Mouse (Mus musculus) neural tube, embryonic 12.5 days (tissue): Measurements from ENCODE around the gene Hdgfl3. TPM values are rescaled to one million over a fixed set of nuclear protein-coding genes. Genes with fewer than 3 reads are reported as not detected.

Experiments used
- ATAC-seq: fragments of 200-750 bp; cut with Nextera tagmentation; 2 replicates; pipeline ENCODE4 v1.8.0; 2017; ENCODE audit warnings: low read depth, mild to moderate bottlenecking, moderate TSS enrichment, moderate library complexity; ENCODE audit not compliant: low FRiP score
- H3K27ac ChIP-seq: fragments of 300-500 bp; sonication (generic); 2 replicates; pipeline ENCODE4 v1.5.1; 2016
- H3K27me3 ChIP-seq: fragments of 300-500 bp; sonication (generic); replicated peaks from 2 replicates; pipeline ENCODE4 v1.6.1; 2016; ENCODE audit warnings: mild to moderate bottlenecking
- H3K36me3 ChIP-seq: fragments of 300-500 bp; sonication (generic); 2 replicates; pipeline ENCODE4 v1.6.1; 2016; ENCODE audit warnings: mild to moderate bottlenecking
- H3K4me1 ChIP-seq: fragments of 300-500 bp; sonication (generic); 2 replicates; pipeline ENCODE4 v1.6.1; 2016
- H3K4me2 ChIP-seq: fragments of 300-500 bp; sonication (generic); replicated peaks from 2 replicates; pipeline ENCODE4 v1.6.1; 2016; ENCODE audit warnings: mild to moderate bottlenecking
- H3K4me3 ChIP-seq: fragments of 300-500 bp; sonication (generic); 2 replicates; pipeline ENCODE4 v1.5.1; 2016
- H3K9ac ChIP-seq: fragments of 300-500 bp; sonication (generic); 2 replicates; pipeline ENCODE4 v1.6.1; 2016; ENCODE audit warnings: mild to moderate bottlenecking
- H3K9me3 ChIP-seq: fragments of 300-500 bp; sonication (generic); 2 replicates; pipeline ENCODE4 v1.6.1; 2016; ENCODE audit warnings: mild to moderate bottlenecking
- WGBS: fragments of 180-500 bp; shearing (Covaris S2); methylation state at CpG from one replicate; pipeline ENCODE4 v1.1.7; 2016; 5-methylcytosine and 5-hydroxymethylcytosine counted together
- polyA plus RNA-seq: library from polyadenylated mRNA; unstranded; fragments of >200 nt; fragmentation: Nextera tagmentation; extraction: Ambion mirVana; gene quantifications from 2 replicates; pipeline ENCODE4 v1.2.1, GENCODE M21; 2016

Gene Hdgfl3
- polyA plus RNA-seq = 57.1 and 57.4 TPM in 2 replicates

- peak within 1 kb of the TSS; percentile 92 for H3K4me3 ChIP-seq
- ATAC-seq = peak; percentile 92
- under 1% methylated on average over 62 of the region's 63 CpGs for WGBS
Observed at GRCm38 (mm10) chr7:81934267-81934745, at the start of gene Hdgfl3. Gene Hdgfl3, minus strand, starts transcription at chr7:81934473.

GRCm38 (mm10) chr7:81983651-81984050 lies 49.4 kb upstream of the Hdgfl3 start:
- no peak overlapping the region for H3K27ac ChIP-seq
- no peaks in the 10 kb centered on the region for H3K9me3 ChIP-seq
- H3K4me3 ChIP-seq = no peak overlapping the region
- 0 out of 2 replicates have a peak, but pooled peaks cover 3% of the 10 kb centered on the region for H3K27me3 ChIP-seq
- no peaks in the 10 kb centered on the region for H3K4me1 ChIP-seq
- ATAC-seq = no peak
- H3K9ac ChIP-seq = no peak overlapping the region
- H3K36me3 ChIP-seq = no peaks in the 10 kb centered on the region
- 85% methylated on average over 6 of the region's 6 CpGs for WGBS
- no peak overlapping the region for H3K4me2 ChIP-seq

More at GRCm38 (mm10) chr7:81934267-81934745, at the start of gene Hdgfl3:
- peak within 1 kb of the TSS; percentile 96 for H3K27ac ChIP-seq
- no peaks in the 10 kb centered on the region for H3K9me3 ChIP-seq
- H3K9ac ChIP-seq = peak within 1 kb of the TSS; percentile 98
- H3K4me2 ChIP-seq = peak within 1 kb of the TSS; percentile 74
- H3K36me3 ChIP-seq = no peaks in the 10 kb centered on the region
- peaks cover 15% of the 10 kb centered on the region for H3K4me1 ChIP-seq
- H3K27me3 ChIP-seq = no peaks in the 10 kb centered on the region

GRCm38 (mm10) chr7:81978304-81978703 lies 44.0 kb upstream of the Hdgfl3 start:
- no peak for ATAC-seq
- Histone ChIP-seq H3K4me3 (no peak overlapping the region), H3K27me3 (no peaks in the 10 kb centered on the region), H3K9me3 (no peaks in the 10 kb centered on the region), H3K9ac (no peak overlapping the region), H3K36me3 (no peaks in the 10 kb centered on the region), H3K4me1 (no peaks in the 10 kb centered on the region), H3K27ac (no peak overlapping the region), H3K4me2 (no peak overlapping the region)
- 73% methylated on average over 8 of the region's 8 CpGs for WGBS

GRCm38 (mm10) chr7:81974616-81975015 lies 40.3 kb upstream of the Hdgfl3 start:
- H3K9me3 ChIP-seq = no peaks in the 10 kb centered on the region
- no peak overlapping the region for H3K27ac ChIP-seq
- no peak overlapping the region for H3K9ac ChIP-seq
- H3K4me2 ChIP-seq = no peak overlapping the region
- no peaks in the 10 kb centered on the region for H3K4me1 ChIP-seq
- H3K4me3 ChIP-seq = no peak overlapping the region
- no peaks in the 10 kb centered on the region for H3K27me3 ChIP-seq
- ATAC-seq = no peak
- no peaks in the 10 kb centered on the region for H3K36me3 ChIP-seq
- WGBS = 92% methylated on average over 10 of the region's 10 CpGs

GRCm38 (mm10) chr7:81973939-81974338 lies 39.7 kb upstream of the Hdgfl3 start:
- Histone ChIP-seq H3K9ac (no peak overlapping the region), H3K4me2 (no peak overlapping the region), H3K27ac (no peak overlapping the region), H3K4me3 (no peak overlapping the region), H3K27me3 (no peaks in the 10 kb centered on the region), H3K36me3 (no peaks in the 10 kb centered on the region), H3K9me3 (no peaks in the 10 kb centered on the region), H3K4me1 (no peaks in the 10 kb centered on the region)
- 95% methylated on average over 12 of the region's 12 CpGs for WGBS
- ATAC-seq = no peak

- WGBS = 90% methylated on average over 5 of the region's 5 CpGs
Observed at GRCm38 (mm10) chr7:81973339-81973738, 39.1 kb upstream of the Hdgfl3 start.

GRCm38 (mm10) chr7:81968975-81969374 lies 34.7 kb upstream of the Hdgfl3 start:
- Histone ChIP-seq H3K9me3 (no peaks in the 10 kb centered on the region), H3K36me3 (no peaks in the 10 kb centered on the region), H3K4me3 (no peak overlapping the region), H3K27me3 (no peaks in the 10 kb centered on the region), H3K4me2 (no peak overlapping the region), H3K27ac (no peak overlapping the region), H3K4me1 (no peaks in the 10 kb centered on the region), H3K9ac (no peak overlapping the region)
- ATAC-seq = no peak
- 82% methylated on average over 6 of the region's 6 CpGs for WGBS

More at GRCm38 (mm10) chr7:81973339-81973738, 39.1 kb upstream of the Hdgfl3 start:
- Histone ChIP-seq H3K9ac (no peak overlapping the region), H3K4me1 (no peaks in the 10 kb centered on the region), H3K9me3 (no peaks in the 10 kb centered on the region), H3K4me2 (no peak overlapping the region), H3K4me3 (no peak overlapping the region), H3K27ac (no peak overlapping the region), H3K27me3 (no peaks in the 10 kb centered on the region), H3K36me3 (no peaks in the 10 kb centered on the region)
- ATAC-seq = no peak

GRCm38 (mm10) chr7:81968451-81968850 lies 34.2 kb upstream of the Hdgfl3 start:
- WGBS = 88% methylated on average over 4 of the region's 4 CpGs
- Histone ChIP-seq H3K4me2 (no peak overlapping the region), H3K36me3 (no peaks in the 10 kb centered on the region), H3K9ac (no peak overlapping the region), H3K27me3 (no peaks in the 10 kb centered on the region), H3K27ac (no peak overlapping the region), H3K4me3 (no peak overlapping the region), H3K4me1 (no peaks in the 10 kb centered on the region), H3K9me3 (no peaks in the 10 kb centered on the region)
- no peak for ATAC-seq

GRCm38 (mm10) chr7:81966195-81966594 lies 31.9 kb upstream of the Hdgfl3 start:
- H3K4me1 ChIP-seq = no peaks in the 10 kb centered on the region
- no peak overlapping the region for H3K4me2 ChIP-seq
- H3K36me3 ChIP-seq = no peaks in the 10 kb centered on the region
- no peak overlapping the region for H3K27ac ChIP-seq
- no peak overlapping the region for H3K9ac ChIP-seq
- no peak for ATAC-seq
- 78% methylated on average over 5 of the region's 5 CpGs for WGBS
- H3K9me3 ChIP-seq = no peaks in the 10 kb centered on the region
- no peak overlapping the region for H3K4me3 ChIP-seq
- no peaks in the 10 kb centered on the region for H3K27me3 ChIP-seq

- H3K4me3 ChIP-seq = no peak overlapping the region
- ATAC-seq = no peak
- H3K9ac ChIP-seq = no peak overlapping the region
- 5% methylated on average over 3 of the region's 3 CpGs for WGBS
- no peaks in the 10 kb centered on the region for H3K9me3 ChIP-seq
- H3K4me2 ChIP-seq = no peak overlapping the region
- no peaks in the 10 kb centered on the region for H3K36me3 ChIP-seq
- H3K4me1 ChIP-seq = no peaks in the 10 kb centered on the region
- no peak overlapping the region for H3K27ac ChIP-seq
- no peaks in the 10 kb centered on the region for H3K27me3 ChIP-seq
Observed at GRCm38 (mm10) chr7:81959704-81960103, 25.4 kb upstream of the Hdgfl3 start.

- no peak for ATAC-seq
- no peak overlapping the region for H3K9ac ChIP-seq
- no peak overlapping the region for H3K4me2 ChIP-seq
Observed at GRCm38 (mm10) chr7:81954208-81954846, 20.1 kb upstream of the Hdgfl3 start.

GRCm38 (mm10) chr7:81950499-81950898 lies 16.2 kb upstream of the Hdgfl3 start:
- no peak for ATAC-seq
- H3K27me3 ChIP-seq = no peaks in the 10 kb centered on the region
- H3K9me3 ChIP-seq = no peaks in the 10 kb centered on the region
- WGBS = 83% methylated on average over 2 of the region's 2 CpGs
- H3K27ac ChIP-seq = no peak overlapping the region
- no peak overlapping the region for H3K4me2 ChIP-seq
- no peaks in the 10 kb centered on the region for H3K4me1 ChIP-seq
- H3K36me3 ChIP-seq = no peaks in the 10 kb centered on the region
- H3K4me3 ChIP-seq = no peak overlapping the region
- H3K9ac ChIP-seq = no peak overlapping the region

More at GRCm38 (mm10) chr7:81954208-81954846, 20.1 kb upstream of the Hdgfl3 start:
- Histone ChIP-seq H3K27me3 (no peaks in the 10 kb centered on the region), H3K9me3 (no peaks in the 10 kb centered on the region), H3K36me3 (no peaks in the 10 kb centered on the region), H3K27ac (no peak overlapping the region), H3K4me3 (no peak overlapping the region), H3K4me1 (no peaks in the 10 kb centered on the region)

- 22% methylated on average over 4 of the region's 4 CpGs for WGBS
- Histone ChIP-seq H3K4me1 (no peaks in the 10 kb centered on the region), H3K4me2 (no peak overlapping the region), H3K4me3 (no peak overlapping the region), H3K27ac (no peak overlapping the region), H3K9ac (no peak overlapping the region), H3K9me3 (no peaks in the 10 kb centered on the region), H3K27me3 (no peaks in the 10 kb centered on the region), H3K36me3 (no peaks in the 10 kb centered on the region)
- no peak for ATAC-seq
Observed at GRCm38 (mm10) chr7:81945398-81945797, 11.1 kb upstream of the Hdgfl3 start.
